Mouse (Mus musculus): Measurements from ENCODE around the gene Cntn5. TPM values are rescaled to one million over a fixed set of nuclear protein-coding genes. Genes with fewer than 3 reads are reported as not detected.

Cntn5 gene
- polyA plus RNA-seq, 1 experiment, result not detected

GRCm38 (mm10) chr9:9707766-9708165, 1196.8 kb downstream of the Cntn5 start:
- TF ChIP-seq FOSL1 (IDR thresholded peaks at IDR 0.05; ENCODE audit: insufficient read depth, low read length, poor library complexity, severe bottlenecking) (no peak), MYOD1 (IDR thresholded peaks at IDR 0.05; ENCODE audit: control insufficient read depth, insufficient read length, low read depth) (no peak), MYOG (IDR thresholded peaks at IDR 0.05; ENCODE audit: control insufficient read depth, extremely low read depth, insufficient read length) (no peak), MAX (IDR thresholded peaks at IDR 0.05) (no peak), USF1 (IDR thresholded peaks at IDR 0.05; ENCODE audit: low read depth) (no peak), CEBPB (IDR thresholded peaks at IDR 0.05; ENCODE audit: low read depth) (no peak), CTCF (IDR thresholded peaks at IDR 0.05; ENCODE audit: control insufficient read depth, insufficient read depth, insufficient read length) (no peak)
- Histone ChIP-seq H3K27me3 (ENCODE audit: control insufficient read depth, insufficient read depth, insufficient read length) (no peaks in the 10 kb centered on the region), H3ac (ENCODE audit: control insufficient read depth, insufficient read length, low read depth) (no peak overlapping the region), H3K79me3 (ENCODE audit: low read depth) (no peaks in the 10 kb centered on the region), H3K79me2 (ENCODE audit: control insufficient read depth, insufficient read depth) (no peaks in the 10 kb centered on the region), H3K36me3 (ENCODE audit: control insufficient read depth, insufficient read depth) (no peaks in the 10 kb centered on the region), H3K4me3 (ENCODE audit: insufficient read depth, poor library complexity, severe bottlenecking) (no peak overlapping the region)

DNA sequence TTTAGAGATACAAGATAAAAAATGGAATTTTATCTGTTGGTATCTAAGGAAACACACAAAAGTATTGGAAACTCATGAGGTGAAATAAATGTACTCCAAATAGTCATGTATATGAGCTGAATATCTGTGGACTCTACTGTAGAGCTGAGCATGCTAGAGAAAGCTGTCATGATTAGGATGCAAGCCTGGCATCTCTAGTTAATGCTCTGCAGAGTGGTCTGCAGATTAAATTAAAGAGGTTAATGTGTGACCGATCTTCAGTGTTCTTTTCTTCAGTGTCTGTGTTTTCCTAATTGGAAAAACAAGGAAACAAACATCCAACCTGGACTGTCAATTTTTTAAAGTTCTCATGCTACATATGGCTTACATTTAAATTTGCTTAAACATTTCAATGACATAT, 1199.4 kb downstream of the Cntn5 start:
- H3K27me3 ChIP-seq (ENCODE audit: control insufficient read depth, insufficient read depth, insufficient read length), result no peaks in the 10 kb centered on the region
- TF ChIP-seq MAX (IDR thresholded peaks at IDR 0.05), result no peak
- no peak for TF ChIP-seq CTCF (IDR thresholded peaks at IDR 0.05; ENCODE audit: control insufficient read depth, insufficient read depth, insufficient read length)
- TF ChIP-seq FOSL1 (IDR thresholded peaks at IDR 0.05; ENCODE audit: insufficient read depth, low read length, poor library complexity, severe bottlenecking), result no peak
- TF ChIP-seq MYOD1 (IDR thresholded peaks at IDR 0.05; ENCODE audit: control insufficient read depth, insufficient read length, low read depth), result no peak
- no peak for TF ChIP-seq CEBPB (IDR thresholded peaks at IDR 0.05; ENCODE audit: low read depth)
- no peak for TF ChIP-seq MYOG (IDR thresholded peaks at IDR 0.05; ENCODE audit: control insufficient read depth, extremely low read depth, insufficient read length)
- TF ChIP-seq USF1 (IDR thresholded peaks at IDR 0.05; ENCODE audit: low read depth), result no peak
- no peaks in the 10 kb centered on the region for H3K79me2 ChIP-seq (ENCODE audit: control insufficient read depth, insufficient read depth)
- no peak overlapping the region for H3ac ChIP-seq (ENCODE audit: control insufficient read depth, insufficient read length, low read depth)
- no peaks in the 10 kb centered on the region for H3K79me3 ChIP-seq (ENCODE audit: low read depth)
- H3K4me3 ChIP-seq (ENCODE audit: insufficient read depth, poor library complexity, severe bottlenecking), result no peak overlapping the region
- no peaks in the 10 kb centered on the region for H3K36me3 ChIP-seq (ENCODE audit: control insufficient read depth, insufficient read depth)

GRCm38 (mm10) chr9:9696636-9697035, 1207.9 kb downstream of the Cntn5 start:
- TF ChIP-seq MYOD1 (IDR thresholded peaks at IDR 0.05; ENCODE audit: control insufficient read depth, insufficient read length, low read depth) (no peak), CEBPB (IDR thresholded peaks at IDR 0.05; ENCODE audit: low read depth) (no peak), MAX (IDR thresholded peaks at IDR 0.05) (no peak), FOSL1 (IDR thresholded peaks at IDR 0.05; ENCODE audit: insufficient read depth, low read length, poor library complexity, severe bottlenecking) (no peak), MYOG (IDR thresholded peaks at IDR 0.05; ENCODE audit: control insufficient read depth, extremely low read depth, insufficient read length) (no peak), USF1 (IDR thresholded peaks at IDR 0.05; ENCODE audit: low read depth) (no peak), CTCF (IDR thresholded peaks at IDR 0.05; ENCODE audit: control insufficient read depth, insufficient read depth, insufficient read length) (no peak)
- no peak overlapping the region for H3K4me3 ChIP-seq (ENCODE audit: insufficient read depth, poor library complexity, severe bottlenecking)
- no peaks in the 10 kb centered on the region for H3K79me3 ChIP-seq (ENCODE audit: low read depth)

DNA sequence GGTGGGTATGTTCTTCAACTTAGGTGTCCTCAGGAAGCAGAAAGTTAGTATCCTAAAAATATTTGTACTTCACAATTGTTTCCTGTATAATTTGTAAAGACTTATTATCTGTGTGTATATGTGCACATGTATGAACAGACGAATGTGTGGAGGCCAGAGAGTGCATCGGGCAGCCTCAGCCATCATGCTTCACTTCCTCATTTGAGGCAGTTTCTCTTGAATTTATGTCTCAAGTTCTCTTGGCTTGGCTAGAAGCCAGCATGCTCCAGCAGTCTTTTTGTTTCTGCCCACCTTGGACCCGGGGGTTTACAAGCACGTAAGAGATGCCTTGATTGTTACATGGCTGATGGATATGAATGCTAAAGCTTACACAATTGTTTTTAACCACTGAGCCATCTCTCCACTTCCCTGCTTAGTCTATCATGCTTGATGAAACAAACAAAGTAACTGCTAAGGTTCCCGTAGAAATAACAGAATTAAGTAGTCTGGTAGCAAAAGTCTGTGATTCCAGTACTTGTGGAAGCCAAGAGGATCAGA, 1222.2 kb downstream of the Cntn5 start:
- Histone ChIP-seq H3K79me2 (ENCODE audit: control insufficient read depth, insufficient read depth) (no peaks in the 10 kb centered on the region), H3K4me3 (ENCODE audit: insufficient read depth, poor library complexity, severe bottlenecking) (no peak overlapping the region), H3K27me3 (ENCODE audit: control insufficient read depth, insufficient read depth, insufficient read length) (no peaks in the 10 kb centered on the region), H3K36me3 (ENCODE audit: control insufficient read depth, insufficient read depth) (no peaks in the 10 kb centered on the region), H3ac (ENCODE audit: control insufficient read depth, insufficient read length, low read depth) (no peak overlapping the region), H3K79me3 (ENCODE audit: low read depth) (no peaks in the 10 kb centered on the region)
- TF ChIP-seq MYOD1 (IDR thresholded peaks at IDR 0.05; ENCODE audit: control insufficient read depth, insufficient read length, low read depth) (no peak), CEBPB (IDR thresholded peaks at IDR 0.05; ENCODE audit: low read depth) (no peak), USF1 (IDR thresholded peaks at IDR 0.05; ENCODE audit: low read depth) (no peak), FOSL1 (IDR thresholded peaks at IDR 0.05; ENCODE audit: insufficient read depth, low read length, poor library complexity, severe bottlenecking) (no peak), MYOG (IDR thresholded peaks at IDR 0.05; ENCODE audit: control insufficient read depth, extremely low read depth, insufficient read length) (no peak)

More at GRCm38 (mm10) chr9:9696636-9697035, 1207.9 kb downstream of the Cntn5 start:
- no peak overlapping the region for H3ac ChIP-seq (ENCODE audit: control insufficient read depth, insufficient read length, low read depth)
- H3K36me3 ChIP-seq (ENCODE audit: control insufficient read depth, insufficient read depth), result no peaks in the 10 kb centered on the region
- H3K27me3 ChIP-seq (ENCODE audit: control insufficient read depth, insufficient read depth, insufficient read length), result no peaks in the 10 kb centered on the region
- no peaks in the 10 kb centered on the region for H3K79me2 ChIP-seq (ENCODE audit: control insufficient read depth, insufficient read depth)

DNA sequence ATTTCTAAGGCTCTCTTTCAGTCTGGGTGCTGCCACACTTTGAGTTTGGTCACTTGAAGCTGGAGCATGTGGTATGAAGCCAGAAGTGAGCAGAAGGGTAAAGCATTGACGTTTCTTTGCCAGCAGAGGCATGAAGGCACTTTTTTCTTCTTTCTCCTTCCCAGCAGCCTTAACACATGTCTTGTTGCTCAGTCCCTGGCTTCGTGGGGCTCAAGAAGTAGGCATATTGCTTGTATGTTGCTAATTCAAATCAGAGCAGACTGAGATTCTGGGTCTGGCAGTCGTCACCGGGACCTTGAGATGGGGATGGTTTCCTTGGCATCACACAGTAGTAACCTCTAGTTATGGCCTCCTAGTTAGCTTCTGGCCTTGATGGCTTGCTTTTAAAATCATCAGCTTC, 1228.5 kb downstream of the Cntn5 start:
- TF ChIP-seq FOSL1 (IDR thresholded peaks at IDR 0.05; ENCODE audit: insufficient read depth, low read length, poor library complexity, severe bottlenecking), result no peak
- TF ChIP-seq MYOG (IDR thresholded peaks at IDR 0.05; ENCODE audit: control insufficient read depth, extremely low read depth, insufficient read length), result no peak
- no peak for TF ChIP-seq CEBPB (IDR thresholded peaks at IDR 0.05; ENCODE audit: low read depth)
- TF ChIP-seq MAX (IDR thresholded peaks at IDR 0.05), result no peak
- TF ChIP-seq USF1 (IDR thresholded peaks at IDR 0.05; ENCODE audit: low read depth), result no peak
- no peak for TF ChIP-seq CTCF (IDR thresholded peaks at IDR 0.05; ENCODE audit: control insufficient read depth, insufficient read depth, insufficient read length)
- H3K79me2 ChIP-seq (ENCODE audit: control insufficient read depth, insufficient read depth), result no peaks in the 10 kb centered on the region

GRCm38 (mm10) chr9:9674531-9674930, 1230.0 kb downstream of the Cntn5 start:
- H3K79me2 ChIP-seq (ENCODE audit: control insufficient read depth, insufficient read depth), result no peaks in the 10 kb centered on the region
- TF ChIP-seq CEBPB (IDR thresholded peaks at IDR 0.05; ENCODE audit: low read depth) (no peak), USF1 (IDR thresholded peaks at IDR 0.05; ENCODE audit: low read depth) (no peak), MAX (IDR thresholded peaks at IDR 0.05) (no peak), MYOG (IDR thresholded peaks at IDR 0.05; ENCODE audit: control insufficient read depth, extremely low read depth, insufficient read length) (no peak), MYOD1 (IDR thresholded peaks at IDR 0.05; ENCODE audit: control insufficient read depth, insufficient read length, low read depth) (no peak), FOSL1 (IDR thresholded peaks at IDR 0.05; ENCODE audit: insufficient read depth, low read length, poor library complexity, severe bottlenecking) (no peak), CTCF (IDR thresholded peaks at IDR 0.05; ENCODE audit: control insufficient read depth, insufficient read depth, insufficient read length) (no peak)
- H3K36me3 ChIP-seq (ENCODE audit: control insufficient read depth, insufficient read depth), result no peaks in the 10 kb centered on the region
- no peaks in the 10 kb centered on the region for H3K27me3 ChIP-seq (ENCODE audit: control insufficient read depth, insufficient read depth, insufficient read length)
- H3ac ChIP-seq (ENCODE audit: control insufficient read depth, insufficient read length, low read depth), result no peak overlapping the region
- no peak overlapping the region for H3K4me3 ChIP-seq (ENCODE audit: insufficient read depth, poor library complexity, severe bottlenecking)
- H3K79me3 ChIP-seq (ENCODE audit: low read depth), result no peaks in the 10 kb centered on the region

More for the DNA sequence above, 1228.5 kb downstream of the Cntn5 start:
- Histone ChIP-seq H3K79me3 (ENCODE audit: low read depth) (no peaks in the 10 kb centered on the region), H3K27me3 (ENCODE audit: control insufficient read depth, insufficient read depth, insufficient read length) (no peaks in the 10 kb centered on the region), H3ac (ENCODE audit: control insufficient read depth, insufficient read length, low read depth) (no peak overlapping the region), H3K36me3 (ENCODE audit: control insufficient read depth, insufficient read depth) (no peaks in the 10 kb centered on the region), H3K4me3 (ENCODE audit: insufficient read depth, poor library complexity, severe bottlenecking) (no peak overlapping the region)

All from C2C12 (cell line).